Mouse (Mus musculus) MEL (cell line): ENCODE data around the gene Atrnl1. TPM values are rescaled to one million over a fixed set of nuclear protein-coding genes. Genes with fewer than 3 reads are reported as not detected.

Experiments used
- DNase-seq: peaks from one replicate; pipeline ENCODE4 v3.0.0; 2011; ENCODE audit warnings: low read depth, low spot score
- H3K27ac ChIP-seq: 2 replicates; pipeline ENCODE4 v1.5.1; 2012; ENCODE audit warnings: low read depth, mild to moderate bottlenecking, control low read depth, low read length, moderate library complexity; ENCODE audit not compliant: control insufficient read depth
- H3K27me3 ChIP-seq, 2 experiments: fragments of 150-350 bp in 1 of 2; sonication (generic) in 1 of 2; 2 replicates each; pipeline ENCODE4 v1.6.1; 2012; ENCODE audit warnings: low read length in 2 of 2, mild to moderate bottlenecking in 2 of 2, improper control_type of control experiment in 1 of 2, moderate library complexity in 1 of 2; ENCODE audit not compliant: insufficient read depth in 2 of 2, control insufficient read depth in 1 of 2
- H3K36me3 ChIP-seq, 2 experiments: 2 replicates each; pipeline ENCODE4 v1.6.1; 2012 to 2014; ENCODE audit warnings: low read length in 2 of 2, improper control_type of control experiment in 1 of 2, inconsistent platforms in 1 of 2, mild to moderate bottlenecking in 1 of 2; ENCODE audit not compliant: insufficient read depth in 2 of 2, control insufficient read depth in 1 of 2
- H3K4me1 ChIP-seq, 2 experiments: fragments of 150-350 bp in 1 of 2; sonication (generic) in 1 of 2; 2 replicates each; pipeline ENCODE4 v1.6.1; 2012; ENCODE audit warnings: low read length in 2 of 2, improper control_type of control experiment in 1 of 2, mild to moderate bottlenecking in 1 of 2; ENCODE audit not compliant: insufficient read depth in 2 of 2, control insufficient read depth in 1 of 2
- H3K4me3 ChIP-seq, 2 experiments: fragments of 150-350 bp in 1 of 2; sonication (generic) in 1 of 2; 2 replicates each; pipeline ENCODE4 v1.5.1; 2012; ENCODE audit warnings: low read depth in 2 of 2, low read length in 2 of 2, mild to moderate bottlenecking in 2 of 2, moderate library complexity in 2 of 2, control low read depth in 1 of 2, improper control_type of control experiment in 1 of 2; ENCODE audit not compliant: control insufficient read depth in 1 of 2, insufficient read depth in 1 of 2
- H3K79me2 ChIP-seq: 2 replicates; pipeline ENCODE4 v1.6.1; 2012; ENCODE audit warnings: mild to moderate bottlenecking, low read length, moderate library complexity; ENCODE audit not compliant: control insufficient read depth, poor library complexity, insufficient read depth
- H3K9ac ChIP-seq: 2 replicates; pipeline ENCODE4 v1.6.1; 2012; ENCODE audit warnings: low read depth, mild to moderate bottlenecking, control low read depth, low read length, moderate library complexity; ENCODE audit not compliant: control insufficient read depth, poor library complexity, severe bottlenecking
- H3K9me3 ChIP-seq: fragments of 150-350 bp; sonication (generic); replicated peaks from 2 replicates; pipeline ENCODE4 v1.6.1; 2012; ENCODE audit warnings: mild to moderate bottlenecking, low read length, improper control_type of control experiment, moderate library complexity; ENCODE audit not compliant: insufficient read depth
- CHD2 ChIP-seq: IDR thresholded peaks from 2 replicates; pipeline ENCODE4 v1.6.1; 2011; ENCODE audit warnings: low read length, improper control_type of control experiment
- CTCF ChIP-seq, 3 experiments: IDR thresholded peaks in 2 of 3; conservative IDR thresholded peaks in 1 of 3; 2 replicates each; pipeline ENCODE4 v1.5.1; 2011 to 2012; ENCODE audit warnings: low read length in 3 of 3, low read depth in 2 of 3, mild to moderate bottlenecking in 2 of 3, improper control_type of control experiment in 1 of 3, inconsistent platforms in 1 of 3, mixed read lengths in 1 of 3, moderate library complexity in 1 of 3; ENCODE audit not compliant: control insufficient read depth in 1 of 3, insufficient read depth in 1 of 3, poor library complexity in 1 of 3, severe bottlenecking in 1 of 3
- E2F4 ChIP-seq: IDR thresholded peaks from 2 replicates; pipeline ENCODE4 v1.6.1; 2011; ENCODE audit warnings: low read depth, low read length, improper control_type of control experiment, borderline replicate concordance
- ELF1 ChIP-seq: IDR thresholded peaks from 2 replicates; pipeline ENCODE4 v1.6.1; 2014; ENCODE audit warnings: low read depth, mild to moderate bottlenecking, inconsistent platforms, low read length, improper control_type of control experiment, moderate library complexity
- EP300 ChIP-seq, 2 experiments: IDR thresholded peaks; 2 replicates each; pipeline ENCODE4 v1.6.1; 2011; ENCODE audit warnings: improper control_type of control experiment in 2 of 2, low read length in 2 of 2, low read depth in 1 of 2, mild to moderate bottlenecking in 1 of 2
- ETS1 ChIP-seq: IDR thresholded peaks from 2 replicates; pipeline ENCODE4 v1.6.1; 2012; ENCODE audit warnings: low read depth, mild to moderate bottlenecking, inconsistent platforms, low read length, improper control_type of control experiment, moderate library complexity
- GABPA ChIP-seq: IDR thresholded peaks from 2 replicates; pipeline ENCODE4 v1.6.1; 2012; ENCODE audit warnings: low read depth, mild to moderate bottlenecking, inconsistent platforms, low read length, improper control_type of control experiment, moderate library complexity
- GATA1 ChIP-seq: IDR thresholded peaks from 2 replicates; pipeline ENCODE4 v1.6.1; 2011; ENCODE audit warnings: low read depth, low read length, improper control_type of control experiment
- HCFC1 ChIP-seq: IDR thresholded peaks from 2 replicates; pipeline ENCODE4 v1.6.1; 2012; ENCODE audit warnings: low read depth, mild to moderate bottlenecking, inconsistent platforms, low read length, improper control_type of control experiment, moderate library complexity
- KAT2A ChIP-seq: conservative IDR thresholded peaks from 2 replicates; pipeline ENCODE4 v1.6.1; 2012; ENCODE audit warnings: low read depth, low read length, improper control_type of control experiment, inconsistent platforms
- MAX ChIP-seq: IDR thresholded peaks from 2 replicates; pipeline ENCODE4 v1.6.1; 2011; ENCODE audit warnings: low read length, improper control_type of control experiment
- MEF2A ChIP-seq: IDR thresholded peaks from 2 replicates; pipeline ENCODE4 v1.6.1; 2014; ENCODE audit warnings: low read depth, mild to moderate bottlenecking, inconsistent platforms, low read length, improper control_type of control experiment; ENCODE audit not compliant: poor library complexity, insufficient replicate concordance, severe bottlenecking; ENCODE audit errors: extremely low read depth
- MYB ChIP-seq: IDR thresholded peaks from 2 replicates; pipeline ENCODE4 v1.6.1; 2011; ENCODE audit warnings: mild to moderate bottlenecking, low read depth, low read length, improper control_type of control experiment
- NELFE ChIP-seq: IDR thresholded peaks from 2 replicates; pipeline ENCODE4 v1.6.1; 2011; ENCODE audit warnings: low read depth, low read length, improper control_type of control experiment
- POLR2A ChIP-seq, 2 experiments: IDR thresholded peaks; 2 replicates each; pipeline ENCODE4 v1.6.1; 2011 to 2012; ENCODE audit warnings: low read length in 2 of 2, mild to moderate bottlenecking in 2 of 2, control low read depth in 1 of 2, improper control_type of control experiment in 1 of 2, low read depth in 1 of 2, moderate library complexity in 1 of 2; ENCODE audit not compliant: control insufficient read depth in 1 of 2, insufficient read depth in 1 of 2, poor library complexity in 1 of 2
- POLR2AphosphoS2 ChIP-seq: IDR thresholded peaks from 2 replicates; pipeline ENCODE4 v1.6.1; 2011; ENCODE audit warnings: low read length, improper control_type of control experiment
- SIN3A ChIP-seq: IDR thresholded peaks from 2 replicates; pipeline ENCODE4 v1.6.1; 2012; ENCODE audit warnings: low read length, improper control_type of control experiment, inconsistent platforms
- TAL1 ChIP-seq: IDR thresholded peaks from 2 replicates; pipeline ENCODE4 v1.6.1; 2012; ENCODE audit warnings: mild to moderate bottlenecking, inconsistent platforms, low read length, moderate library complexity, mixed read lengths
- TCF12 ChIP-seq: IDR thresholded peaks from 2 replicates; pipeline ENCODE4 v1.6.1; 2014; ENCODE audit warnings: low read depth, mild to moderate bottlenecking, inconsistent platforms, low read length, improper control_type of control experiment, moderate library complexity
- UBTF ChIP-seq: IDR thresholded peaks from 2 replicates; pipeline ENCODE4 v1.6.1; 2012; ENCODE audit warnings: low read depth, mild to moderate bottlenecking, inconsistent platforms, low read length, improper control_type of control experiment, moderate library complexity, borderline replicate concordance; ENCODE audit not compliant: insufficient read depth
- USF1 ChIP-seq: IDR thresholded peaks from 2 replicates; pipeline ENCODE4 v1.6.1; 2014; ENCODE audit warnings: low read depth, mild to moderate bottlenecking, inconsistent platforms, low read length, improper control_type of control experiment, moderate library complexity
- ZNF384 ChIP-seq: IDR thresholded peaks from 2 replicates; pipeline ENCODE4 v1.6.1; 2012; ENCODE audit warnings: low read depth, mild to moderate bottlenecking, inconsistent platforms, low read length, improper control_type of control experiment
- polyA plus RNA-seq, 2 experiments: library from polyadenylated mRNA; stranded (reverse) in 1 of 2; unstranded in 1 of 2; fragments of >175 nt in 1 of 2; fragments of >200 nt in 1 of 2; gene quantifications; 2 replicates each; pipeline versions ENCODE4 v1.2.1 to v1.2.4; 2012; ENCODE audit warnings: low replicate concordance in 2 of 2, low read depth in 1 of 2; ENCODE audit not compliant: insufficient read length in 2 of 2, insufficient read depth in 1 of 2, missing spikeins in 1 of 2
- total RNA-seq: library from RNA; depleted of rRNA; stranded (reverse); fragments of 300-350 nt; gene quantifications from 2 replicates; pipeline ENCODE4 v1.2.3, GENCODE M21; 2012

Atrnl1 gene
- total and polyA plus RNA-seq, 3 experiments = 6.4 to 8.2 TPM; not detected in 1

DNA sequence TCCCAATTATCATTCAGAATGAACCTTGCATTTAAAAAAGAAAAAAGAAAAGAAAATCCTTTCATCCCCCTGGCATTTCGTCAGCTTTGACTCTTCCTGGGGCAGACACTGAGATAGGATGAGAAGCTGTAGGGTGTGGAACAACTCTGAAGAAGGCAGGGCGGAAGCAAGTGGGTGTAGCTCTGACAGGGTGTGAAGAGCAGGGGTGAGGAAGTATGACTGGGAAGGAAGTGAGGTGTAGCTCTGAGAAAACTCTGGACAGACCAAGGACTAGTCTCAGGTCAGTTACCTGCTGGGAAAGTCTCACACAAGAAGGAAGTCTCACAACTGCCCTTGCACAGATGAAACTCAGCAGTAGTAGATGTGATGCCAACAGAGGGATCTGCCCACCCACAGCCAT is 486.4 kb downstream of the Atrnl1 start:
- H3K79me2 ChIP-seq = no peaks in the 10 kb centered on the region
- H3K4me1 ChIP-seq = no peaks in the 10 kb centered on the region
- no peak overlapping the region for H3K4me3 ChIP-seq
- no peaks in the 10 kb centered on the region for H3K36me3 ChIP-seq
- H3K9ac ChIP-seq = no peak overlapping the region
- no peak for DNase-seq
- no peaks in the 10 kb centered on the region for H3K27me3 ChIP-seq
- no peaks in the 10 kb centered on the region for H3K9me3 ChIP-seq
- no peak overlapping the region for H3K27ac ChIP-seq
- TF ChIP-seq GATA1 (no peak), KAT2A (no peak), CTCF (IDR thresholded peaks at IDR 0.05 in 2 of 3, conservative IDR thresholded peaks at IDR 0.05 in 1 of 3; ENCODE audit: control insufficient read depth in 1 of 3, insufficient read depth in 1 of 3, low read depth in 2 of 3, low read length in 3 of 3, poor library complexity in 1 of 3, severe bottlenecking in 1 of 3) (no peak), ETS1 (no peak), POLR2AphosphoS2 (no peak), POLR2A (IDR thresholded peaks at IDR 0.05; ENCODE audit: control insufficient read depth in 1 of 2, insufficient read depth in 1 of 2, low read depth in 1 of 2, low read length in 2 of 2, poor library complexity in 1 of 2) (no peak), MYB (no peak), ZNF384 (no peak), ELF1 (no peak), E2F4 (no peak), USF1 (no peak), CHD2 (no peak)

DNA sequence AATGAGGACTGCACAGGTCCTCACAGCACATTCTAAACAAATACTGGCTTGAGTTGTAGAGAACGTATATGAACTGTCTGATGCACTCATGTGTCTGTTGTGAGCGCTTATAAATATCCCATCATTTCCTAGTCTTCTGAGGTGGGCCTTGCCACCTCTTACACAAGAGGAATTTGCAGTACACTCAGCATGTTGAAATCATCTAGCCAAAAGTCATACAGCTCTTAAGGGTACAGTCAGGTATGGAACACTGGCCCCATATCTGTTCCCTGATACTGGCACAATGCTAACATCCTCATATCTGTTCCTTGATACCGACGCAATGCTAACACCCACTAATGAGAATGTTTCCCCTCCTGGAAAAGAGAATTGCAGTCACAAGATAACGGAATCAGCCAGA is 488.7 kb downstream of the Atrnl1 start:
- Histone ChIP-seq H3K4me1 (no peaks in the 10 kb centered on the region), H3K27me3 (no peaks in the 10 kb centered on the region), H3K4me3 (no peak overlapping the region), H3K27ac (no peak overlapping the region), H3K79me2 (no peaks in the 10 kb centered on the region), H3K36me3 (no peaks in the 10 kb centered on the region), H3K9ac (no peak overlapping the region), H3K9me3 (no peaks in the 10 kb centered on the region)
- TF ChIP-seq MAX (no peak), SIN3A (no peak), KAT2A (no peak), TAL1 (no peak), UBTF (no peak), TCF12 (no peak), ELF1 (no peak), MEF2A (no peak), HCFC1 (no peak), ZNF384 (no peak), EP300 (IDR thresholded peaks at IDR 0.05; ENCODE audit: low read depth in 1 of 2, low read length in 2 of 2) (no peak), NELFE (no peak), GABPA (no peak), MYB (no peak)
- no peak for DNase-seq
